Mouse (Mus musculus): Measurements from ENCODE around the gene Gm5105. TPM values are rescaled to one million over a fixed set of nuclear protein-coding genes. Genes with fewer than 3 reads are reported as not detected.
A peak's percentile ranks its signal among the peaks of the same experiment; 100 is the strongest.

Gene Gm5105
- total RNA-seq (2021), result under 1 TPM in 1 of 2 experiments, not detected in 1; 0.22 TPM
- long read RNA-seq, experiment 1, result 0 reads
- long read RNA-seq, experiment 2, partial matches to known transcripts, result 0 of 1 reads
- long read RNA-seq, experiment 2, other reads (novel, unspliced or antisense), result 1 of 1 reads

- DNase-seq (ENCODE audit: low spot score in 2 of 2), result no peak
- TF ChIP-seq CTCF (conservative IDR thresholded peaks at IDR 0.05), result no peak
- peak within 1 kb of the TSS; percentile 91 for H3K27ac ChIP-seq
- peak within 1 kb of the TSS; percentile 26; the same call in 1 of the 2 replicates for H3K4me3 ChIP-seq
Measured at GRCm38 (mm10) chr3:138067288-138067687, at the start of gene Gm5105. Gm5105 (minus strand) TSS chr3:138067388.

DNA sequence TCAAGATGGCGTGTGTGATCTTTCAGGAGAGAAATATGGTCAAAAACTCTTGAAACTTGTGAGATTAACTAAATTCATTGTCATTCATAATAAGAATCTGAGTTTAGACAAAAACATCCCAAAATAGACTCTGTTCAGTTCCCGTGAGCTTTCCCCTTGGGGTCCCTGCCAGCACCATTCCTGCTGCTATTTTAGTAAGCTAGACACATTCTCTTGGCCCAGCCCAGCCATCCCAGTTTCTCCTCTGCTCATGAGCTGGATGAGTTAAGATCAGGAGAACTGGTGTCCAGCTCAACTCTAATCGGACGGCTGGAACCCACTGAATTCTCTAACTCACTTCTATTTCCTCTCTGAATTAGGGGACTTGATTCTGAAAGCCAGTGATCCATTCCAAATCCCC lies 49.7 kb upstream of the Gm5105 start:
- no peak overlapping the region for H3K4me3 ChIP-seq
- no peak for DNase-seq (ENCODE audit: low spot score in 2 of 2)
- TF ChIP-seq CTCF (conservative IDR thresholded peaks at IDR 0.05), result no peak
- H3K27ac ChIP-seq, result no peak overlapping the region

GRCm38 (mm10) chr3:138114106-138114505 lies 46.9 kb upstream of the Gm5105 start:
- no peak for DNase-seq (ENCODE audit: low spot score in 2 of 2)
- no peak for TF ChIP-seq CTCF (conservative IDR thresholded peaks at IDR 0.05)
- H3K27ac ChIP-seq, result no peak overlapping the region
- H3K4me3 ChIP-seq, result no peak overlapping the region

GRCm38 (mm10) chr3:138110910-138111782 lies 44.0 kb upstream of the Gm5105 start:
- no peak for DNase-seq (ENCODE audit: low spot score in 2 of 2)
- Histone ChIP-seq H3K4me3 (no peak overlapping the region), H3K27ac (no peak overlapping the region)
- TF ChIP-seq CTCF (conservative IDR thresholded peaks at IDR 0.05), result no peak

- TF ChIP-seq CTCF (conservative IDR thresholded peaks at IDR 0.05), result no peak
- no peak for DNase-seq (ENCODE audit: low spot score in 2 of 2)
- H3K27ac ChIP-seq, result no peak overlapping the region
- H3K4me3 ChIP-seq, result no peak overlapping the region
Measured at GRCm38 (mm10) chr3:138106887-138107286, 39.7 kb upstream of the Gm5105 start.

DNA sequence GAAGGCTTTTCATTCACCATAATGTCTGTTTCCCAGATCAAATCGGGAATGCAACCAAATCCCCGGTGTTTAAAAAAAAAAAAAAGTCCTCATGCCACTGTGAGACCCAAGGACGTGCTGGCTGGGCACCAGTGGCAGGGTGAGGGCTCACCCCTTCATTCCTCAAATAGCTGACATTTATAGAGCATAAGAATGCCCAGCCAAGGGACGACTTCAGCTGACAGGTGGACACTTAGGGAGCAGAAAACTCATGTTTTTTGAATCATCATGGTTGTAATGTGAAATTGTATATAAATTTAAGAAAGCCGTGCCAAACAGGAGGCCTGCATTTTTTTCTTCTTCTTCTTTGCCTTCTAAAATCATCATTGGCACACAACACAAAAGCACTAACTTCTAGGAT lies 37.9 kb upstream of the Gm5105 start:
- Histone ChIP-seq H3K4me3 (no peak overlapping the region), H3K27ac (no peak overlapping the region)
- DNase-seq (ENCODE audit: low spot score in 2 of 2), result no peak
- no peak for TF ChIP-seq CTCF (conservative IDR thresholded peaks at IDR 0.05)

DNA sequence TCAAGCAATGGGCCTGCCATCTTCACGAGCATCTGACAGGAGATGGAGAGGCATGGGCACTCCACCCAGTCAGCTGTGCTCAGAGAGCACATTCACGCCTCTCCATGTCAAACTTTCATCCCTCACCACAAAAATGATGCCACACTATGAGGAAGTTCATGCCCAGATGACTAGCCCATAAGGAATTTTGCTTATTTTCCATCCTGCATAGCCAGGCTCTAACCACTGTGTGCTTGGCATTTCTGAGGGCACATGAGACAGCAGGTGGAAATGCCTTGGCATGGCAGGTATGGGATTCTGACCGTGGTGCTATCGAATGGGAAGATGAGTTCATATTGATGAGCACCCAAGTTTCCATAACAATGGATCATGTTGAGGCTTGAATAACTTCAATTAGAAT lies 36.5 kb upstream of the Gm5105 start:
- TF ChIP-seq CTCF (conservative IDR thresholded peaks at IDR 0.05), result no peak
- no peak overlapping the region for H3K4me3 ChIP-seq
- H3K27ac ChIP-seq, result no peak overlapping the region
- no peak for DNase-seq (ENCODE audit: low spot score in 2 of 2)

DNA sequence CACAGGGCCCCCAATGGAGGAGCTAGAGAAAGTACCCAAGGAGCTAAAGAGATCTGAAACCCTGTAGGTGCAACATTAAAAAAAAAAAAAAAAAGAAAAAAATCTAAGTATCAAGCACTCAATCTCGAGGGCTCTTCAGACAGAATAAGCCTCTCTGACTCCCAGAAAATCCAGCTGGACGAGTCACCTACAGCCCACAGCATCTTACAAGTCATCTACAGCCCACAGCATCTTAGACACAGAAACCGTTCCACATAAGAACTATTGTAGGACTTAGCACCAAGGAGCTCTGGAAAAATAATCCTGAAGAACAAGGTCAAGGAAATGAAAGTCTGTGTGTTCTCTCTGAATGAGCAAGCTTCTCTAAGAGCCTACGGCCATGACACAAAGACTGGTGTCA lies 34.7 kb upstream of the Gm5105 start:
- no peak for TF ChIP-seq CTCF (conservative IDR thresholded peaks at IDR 0.05)
- DNase-seq (ENCODE audit: low spot score in 2 of 2), result no peak
- Histone ChIP-seq H3K4me3 (no peak overlapping the region), H3K27ac (no peak overlapping the region)

DNA sequence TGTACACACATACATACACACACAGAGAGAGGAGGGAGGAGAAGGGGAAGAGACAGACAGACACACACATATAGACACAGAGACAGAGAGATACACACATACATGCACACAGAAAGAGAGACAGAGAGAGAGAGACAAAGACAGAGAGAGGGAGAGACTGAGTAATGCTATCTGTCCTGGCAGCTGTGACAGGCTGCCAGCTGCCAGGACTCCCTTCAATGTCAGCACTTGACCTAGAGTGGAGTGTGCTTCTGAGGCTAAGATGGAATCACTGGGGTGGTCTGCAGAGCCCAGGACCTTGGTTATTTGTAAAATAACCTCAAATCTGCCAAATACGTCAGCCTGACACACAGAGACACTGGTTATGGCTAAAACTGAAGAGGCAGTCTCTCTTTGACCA lies 30.5 kb upstream of the Gm5105 start:
- DNase-seq (ENCODE audit: low spot score in 2 of 2), result no peak
- no peak for TF ChIP-seq CTCF (conservative IDR thresholded peaks at IDR 0.05)
- H3K4me3 ChIP-seq, result no peak overlapping the region
- H3K27ac ChIP-seq, result no peak overlapping the region

DNA sequence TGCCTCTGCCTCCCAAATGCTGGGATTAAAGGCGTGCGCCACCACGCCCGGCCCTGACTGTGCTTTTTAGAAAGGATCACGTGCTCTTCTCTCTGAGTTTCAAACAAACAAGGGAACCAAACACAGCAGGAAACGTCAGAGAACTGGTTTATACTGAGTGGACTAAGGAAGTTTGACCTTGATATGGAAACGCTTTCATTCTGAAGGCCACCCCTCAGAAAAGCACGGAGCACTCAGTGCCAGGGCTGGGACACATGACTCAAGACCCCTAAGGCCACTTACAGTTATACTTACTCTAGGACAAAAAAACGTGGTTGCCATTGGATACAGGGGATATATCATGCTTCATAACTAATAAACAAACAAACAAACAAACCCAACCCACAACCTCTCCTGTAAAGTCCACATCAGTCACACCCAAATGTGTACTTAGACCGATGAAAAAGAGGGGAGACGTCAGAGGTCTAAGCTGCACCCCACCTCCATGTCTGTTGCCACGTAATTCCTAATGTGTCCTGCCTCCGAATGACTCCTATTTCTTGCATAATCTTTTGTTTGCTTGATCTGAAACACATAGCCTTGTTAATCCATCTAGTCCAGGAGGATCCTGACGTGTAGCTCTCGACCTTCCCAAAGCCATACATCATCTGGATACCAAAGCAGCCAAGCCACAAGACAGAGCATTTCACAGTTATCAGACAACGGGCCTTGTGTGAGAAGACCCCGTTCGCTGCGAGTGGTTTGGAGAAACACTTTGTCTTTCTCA lies 29.3 kb upstream of the Gm5105 start:
- no peak overlapping the region for H3K4me3 ChIP-seq
- no peak for TF ChIP-seq CTCF (conservative IDR thresholded peaks at IDR 0.05)
- peak overlapping the region; percentile 86; the same call in 1 of the 2 replicates for H3K27ac ChIP-seq
- no peak for DNase-seq (ENCODE audit: low spot score in 2 of 2)

- TF ChIP-seq CTCF (conservative IDR thresholded peaks at IDR 0.05), result no peak
- Histone ChIP-seq H3K27ac (peak overlapping the region; percentile 86), H3K4me3 (0 out of 2 replicates have a peak overlapping the region, but pooled peaks have one; percentile 9)
- DNase-seq (ENCODE audit: low spot score in 2 of 2), result no peak
Measured at GRCm38 (mm10) chr3:138095718-138096117, 28.5 kb upstream of the Gm5105 start.

GRCm38 (mm10) chr3:138095301-138095700 lies 28.1 kb upstream of the Gm5105 start:
- peak; percentile 61 to 81 for DNase-seq (ENCODE audit: low spot score in 2 of 2)
- Histone ChIP-seq H3K27ac (peak overlapping the region; percentile 86), H3K4me3 (0 out of 2 replicates have a peak overlapping the region, but pooled peaks have one; percentile 9)
- no peak for TF ChIP-seq CTCF (conservative IDR thresholded peaks at IDR 0.05)

GRCm38 (mm10) chr3:138083896-138084295 lies 16.7 kb upstream of the Gm5105 start:
- Histone ChIP-seq H3K4me3 (no peak overlapping the region), H3K27ac (no peak overlapping the region)
- TF ChIP-seq CTCF (conservative IDR thresholded peaks at IDR 0.05), result no peak
- DNase-seq (ENCODE audit: low spot score in 2 of 2), result no peak
